In the genomic region with DNA sequence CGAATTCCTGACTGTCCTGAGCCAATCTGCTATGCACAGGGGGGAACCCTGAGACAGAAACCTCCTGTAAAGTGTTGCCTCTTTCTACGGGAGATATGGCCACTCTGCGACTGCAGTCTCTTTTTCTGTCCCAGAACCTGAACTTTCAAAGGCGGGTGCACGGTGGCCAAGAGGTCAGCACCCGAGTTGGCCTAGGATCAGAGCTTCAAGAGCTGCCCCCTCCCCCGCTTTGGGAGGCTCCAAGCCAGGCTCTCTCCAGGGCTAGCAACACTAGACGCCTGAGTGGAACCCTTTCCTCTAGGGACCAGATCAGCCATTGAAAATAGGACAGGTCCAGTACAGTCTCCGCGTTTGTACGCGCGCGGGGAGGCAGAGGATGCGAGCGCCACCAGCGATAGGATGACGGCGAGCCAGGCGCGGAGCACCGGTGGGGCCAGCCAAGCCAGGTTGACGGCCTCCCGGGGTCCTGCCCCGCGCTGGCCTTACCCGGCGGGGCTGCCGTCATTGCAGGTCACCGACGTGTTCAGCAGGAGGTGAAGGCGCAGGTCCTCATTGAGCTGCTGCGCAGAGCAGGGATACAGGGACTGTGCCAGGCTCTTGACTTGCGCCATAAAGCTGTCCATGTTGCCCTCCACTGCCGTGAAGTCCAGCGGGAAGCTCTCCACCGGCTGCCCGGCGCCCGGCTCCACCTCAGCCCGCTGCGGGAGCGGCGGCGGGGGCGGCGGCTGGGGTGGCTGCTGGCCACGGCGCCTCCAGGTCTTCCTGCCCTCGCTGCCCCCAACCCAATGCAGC, we compare ENCODE assay signal across 8 mouse cellular contexts. TPM values are rescaled to one million over a fixed set of nuclear protein-coding genes. Genes with fewer than 3 reads are reported as not detected.
DNase-seq lines count a peak whose midpoint lies in the region; ATAC-seq lines count a peak whose summit lies in the region.

No protein-coding gene starts in this region.

- no peak overlapping the region for H3K27ac ChIP-seq in heart, embryonic 12.5 days (ENCODE audit: poor library complexity, severe bottlenecking)
- no peak overlapping the region for H3K27ac ChIP-seq in midbrain, embryonic 12.5 days (replicated peaks)

- peak overlapping the region; percentile 78 for H3K4me2 ChIP-seq in heart, embryonic 12.5 days
- peak overlapping the region; percentile 58 for H3K4me2 ChIP-seq in midbrain, embryonic 12.5 days (replicated peaks)

- WGBS in heart, embryonic 12.5 days: 3% methylated on average over 50 of the region's 50 CpGs
- WGBS in midbrain, embryonic 12.5 days: 3% methylated on average over 50 of the region's 50 CpGs

- peaks cover 93% of the 10 kb centered on the region for H3K27me3 ChIP-seq in heart, embryonic 12.5 days (replicated peaks)
- H3K27me3 ChIP-seq in midbrain, embryonic 12.5 days: peaks cover 93% of the 10 kb centered on the region

- peaks cover 38% of the 10 kb centered on the region for H3K4me1 ChIP-seq in heart, embryonic 12.5 days (replicated peaks)
- H3K4me1 ChIP-seq in midbrain, embryonic 12.5 days: peaks cover 23% of the 10 kb centered on the region

- DNase-seq in heart, adult 9 months (ENCODE audit: low spot score in 2 of 2): no peak
- peak; percentile 22 for DNase-seq in embryo, embryonic 11 days
- peak; percentile 62 for DNase-seq in kidney, adult 18-20 months
- DNase-seq in MN1 (ENCODE audit: low spot score): no peak
- no peak for DNase-seq in right cerebral cortex, postnatal 14 days

- ATAC-seq in heart, embryonic 12.5 days (ENCODE audit: insufficient number of reproducible peaks, low FRiP score): no peak
- no peak for ATAC-seq in midbrain, embryonic 12.5 days (ENCODE audit: low FRiP score, low read depth)
- no peak for ATAC-seq in granulocyte monocyte progenitor cell, adult 5-6 weeks (replicated peaks; ENCODE audit: poor library complexity, severe bottlenecking)

- H3K9ac ChIP-seq in heart, embryonic 12.5 days: peak overlapping the region; percentile 51; the same call in 1 of the 2 replicates
- peak overlapping the region; percentile 11; the same call in 1 of the 2 replicates for H3K9ac ChIP-seq in midbrain, embryonic 12.5 days (replicated peaks)

- H3K9me3 ChIP-seq in heart, embryonic 12.5 days (replicated peaks): no peaks in the 10 kb centered on the region
- no peaks in the 10 kb centered on the region for H3K9me3 ChIP-seq in midbrain, embryonic 12.5 days

- no peaks in the 10 kb centered on the region for H3K36me3 ChIP-seq in heart, embryonic 12.5 days
- no peaks in the 10 kb centered on the region for H3K36me3 ChIP-seq in midbrain, embryonic 12.5 days

- H3K4me3 ChIP-seq in heart, embryonic 12.5 days: peak overlapping the region; percentile 51
- H3K4me3 ChIP-seq in midbrain, embryonic 12.5 days: peak overlapping the region; percentile 42

RNA-seq across cellular contexts. Expression of a gene that starts 1.3 kb away (rescaled TPM):
- polyA plus RNA-seq in heart, embryonic 12.5 days (2016; fragmentation: Nextera tagmentation; extraction: Ambion mirVana): 4.7 and 5.2 TPM in 2 replicates
- 0.58 and 0.87 TPM in 2 replicates for polyA plus RNA-seq in midbrain, embryonic 12.5 days (2016; fragmentation: Nextera tagmentation; extraction: Ambion mirVana)
- not detected in 2 replicates for total RNA-seq in granulocyte monocyte progenitor cell, adult 5-6 weeks (2014; fragmentation: Nextera tagmentation)
- total RNA-seq in granulocyte monocyte progenitor cell, adult 5-6 weeks (2017): not detected in 2 replicates

RNA-seq across cellular contexts. Expression of a gene that starts 11.7 kb away (rescaled TPM):
- polyA plus RNA-seq in heart, embryonic 12.5 days (2016; fragmentation: Nextera tagmentation; extraction: Ambion mirVana): 9.8 and 10.9 TPM in 2 replicates
- polyA plus RNA-seq in midbrain, embryonic 12.5 days (2016; fragmentation: Nextera tagmentation; extraction: Ambion mirVana): 0.99 TPM in 1 of 2 replicates, not detected in the other
- total RNA-seq in granulocyte monocyte progenitor cell, adult 5-6 weeks (2014; fragmentation: Nextera tagmentation): not detected in 2 replicates
- 0.69 and 1.9 TPM in 2 replicates for total RNA-seq in granulocyte monocyte progenitor cell, adult 5-6 weeks (2017)

RNA-seq across cellular contexts. Expression of a gene that starts 13.1 kb away (rescaled TPM):
- polyA plus RNA-seq in heart, embryonic 12.5 days (2016; fragmentation: Nextera tagmentation; extraction: Ambion mirVana): 103 and 114 TPM in 2 replicates
- polyA plus RNA-seq in midbrain, embryonic 12.5 days (2016; fragmentation: Nextera tagmentation; extraction: Ambion mirVana): 149 and 154 TPM in 2 replicates
- total RNA-seq in granulocyte monocyte progenitor cell, adult 5-6 weeks (2014; fragmentation: Nextera tagmentation): 44.6 and 84.7 TPM in 2 replicates
- 29.0 and 33.5 TPM in 2 replicates for total RNA-seq in granulocyte monocyte progenitor cell, adult 5-6 weeks (2017)

RNA-seq across cellular contexts. Expression of a gene that starts 16.1 kb away (rescaled TPM):
- 23.1 and 23.9 TPM in 2 replicates for polyA plus RNA-seq in heart, embryonic 12.5 days (2016; fragmentation: Nextera tagmentation; extraction: Ambion mirVana)
- polyA plus RNA-seq in midbrain, embryonic 12.5 days (2016; fragmentation: Nextera tagmentation; extraction: Ambion mirVana): 31.6 and 34.1 TPM in 2 replicates
- total RNA-seq in granulocyte monocyte progenitor cell, adult 5-6 weeks (2014; fragmentation: Nextera tagmentation): 14.6 and 15.9 TPM in 2 replicates
- 4.6 and 8.9 TPM in 2 replicates for total RNA-seq in granulocyte monocyte progenitor cell, adult 5-6 weeks (2017)

RNA-seq across cellular contexts. Expression of a gene that starts 26.3 kb away (rescaled TPM):
- 27.9 and 31.5 TPM in 2 replicates for polyA plus RNA-seq in heart, embryonic 12.5 days (2016; fragmentation: Nextera tagmentation; extraction: Ambion mirVana)
- 33.3 and 36.8 TPM in 2 replicates for polyA plus RNA-seq in midbrain, embryonic 12.5 days (2016; fragmentation: Nextera tagmentation; extraction: Ambion mirVana)
- 28.7 and 37.0 TPM in 2 replicates for total RNA-seq in granulocyte monocyte progenitor cell, adult 5-6 weeks (2014; fragmentation: Nextera tagmentation)
- total RNA-seq in granulocyte monocyte progenitor cell, adult 5-6 weeks (2017): 30.2 and 36.6 TPM in 2 replicates

Comparison
In these comparisons a context has a peak if more than half of its experiments do, and no peak if none do; other contexts are left out.
1. DNase-seq: peak in embryo, embryonic 11 days (single experiment) and kidney, adult 18-20 months (single experiment); none in heart, adult 9 months (0 of 2), MN1 (single experiment) and right cerebral cortex, postnatal 14 days (single experiment).